Mouse (Mus musculus) hindbrain, embryonic 14.5 days (tissue): ENCODE data around the gene Plvap. TPM values are rescaled to one million over a fixed set of nuclear protein-coding genes. Genes with fewer than 3 reads are reported as not detected.
"Not testable (repeated sequence)": the region's sequence is repeated elsewhere in the genome, so short reads cannot be mapped to it uniquely, and the experiment has no call there.

Experiments used
- ATAC-seq: fragments of 200-750 bp; cut with Nextera tagmentation; 2 replicates; pipeline ENCODE4 v1.8.0; 2017; ENCODE audit warnings: moderate number of reproducible peaks, mild to moderate bottlenecking, moderate TSS enrichment, moderate library complexity; ENCODE audit not compliant: low FRiP score
- DNase-seq: peaks from one replicate; pipeline ENCODE4 v3.0.0-alpha.2; 2015; ENCODE audit warnings: low spot score
- H3K27ac ChIP-seq: fragments of 300-500 bp; sonication (generic); 2 replicates; pipeline ENCODE4 v1.5.1; 2014; ENCODE audit warnings: mild to moderate bottlenecking, moderate library complexity
- H3K27me3 ChIP-seq: fragments of 300-500 bp; sonication (generic); 2 replicates; pipeline ENCODE4 v1.6.1; 2014; ENCODE audit warnings: mild to moderate bottlenecking, low read length, mixed read lengths; ENCODE audit not compliant: control insufficient read depth, insufficient read depth
- H3K36me3 ChIP-seq: fragments of 300-500 bp; sonication (generic); replicated peaks from 2 replicates; pipeline ENCODE4 v1.6.1; 2014; ENCODE audit not compliant: control insufficient read depth, insufficient read depth
- H3K4me1 ChIP-seq: fragments of 300-500 bp; sonication (generic); replicated peaks from 2 replicates; pipeline ENCODE4 v1.6.1; 2014; ENCODE audit warnings: antibody characterized with exemption, low read length, mixed read lengths; ENCODE audit not compliant: control insufficient read depth, insufficient read depth
- H3K4me2 ChIP-seq: fragments of 300-500 bp; sonication (generic); replicated peaks from 2 replicates; pipeline ENCODE4 v1.6.1; 2014; ENCODE audit warnings: mild to moderate bottlenecking, moderate library complexity
- H3K4me3 ChIP-seq: fragments of 300-500 bp; sonication (generic); replicated peaks from 2 replicates; pipeline ENCODE4 v1.5.1; 2014; ENCODE audit warnings: mild to moderate bottlenecking, low read length
- H3K9ac ChIP-seq: fragments of 300-500 bp; sonication (generic); 2 replicates; pipeline ENCODE4 v1.6.1; 2014
- H3K9me3 ChIP-seq: fragments of 300-500 bp; sonication (generic); 2 replicates; pipeline ENCODE4 v1.6.1; 2016; ENCODE audit warnings: low read length; ENCODE audit not compliant: control insufficient read depth
- WGBS: fragments of 180-500 bp; shearing (Covaris S2); extraction: QIAGEN DNeasy Blood & Tissue Kit; methylation state at CpG from one replicate; pipeline ENCODE4 v1.1.7; 2014; 5-methylcytosine and 5-hydroxymethylcytosine counted together
- polyA plus RNA-seq: library from polyadenylated mRNA; unstranded; fragments of >200 nt; fragmentation: Nextera tagmentation; extraction: Ambion mirVana; gene quantifications from 2 replicates; pipeline ENCODE4 v1.2.1, GENCODE M21; 2014

Gene Plvap
- polyA plus RNA-seq, 1 experiment from 2014 or later = 10.5 TPM

GRCm38 (mm10) chr8:71547590-71547989, 36.0 kb upstream of the Plvap start:
- Histone ChIP-seq H3K27ac (no peak overlapping the region), H3K4me1 (peaks cover 9% of the 10 kb centered on the region; the same call in 1 of the 2 replicates), H3K27me3 (no peaks in the 10 kb centered on the region), H3K4me2 (no peak overlapping the region), H3K9me3 (no peaks in the 10 kb centered on the region), H3K4me3 (no peak overlapping the region), H3K9ac (no peak overlapping the region), H3K36me3 (peaks cover 36% of the 10 kb centered on the region)
- DNase-seq (no peak), ATAC-seq (no peak)
- WGBS = 91% methylated on average over 7 of the region's 7 CpGs

GRCm38 (mm10) chr8:71545053-71545452, 33.5 kb upstream of the Plvap start:
- DNase-seq (no peak), ATAC-seq (no peak)
- Histone ChIP-seq H3K4me1 (peaks cover 9% of the 10 kb centered on the region; the same call in 1 of the 2 replicates), H3K9me3 (no peaks in the 10 kb centered on the region), H3K27ac (no peak overlapping the region), H3K36me3 (peaks cover 36% of the 10 kb centered on the region), H3K4me3 (no peak overlapping the region), H3K9ac (no peak overlapping the region), H3K27me3 (no peaks in the 10 kb centered on the region), H3K4me2 (no peak overlapping the region)
- 90% methylated on average over 11 of the region's 11 CpGs for WGBS

- ATAC-seq (no peak), DNase-seq (no peak)
- H3K27me3 ChIP-seq = no peaks in the 10 kb centered on the region
- peak overlapping the region; percentile 79 for H3K4me3 ChIP-seq
- 85% methylated on average over 9 of the region's 9 CpGs for WGBS
- no peak overlapping the region for H3K27ac ChIP-seq
- H3K9me3 ChIP-seq = no peaks in the 10 kb centered on the region
- H3K36me3 ChIP-seq = peaks cover 35% of the 10 kb centered on the region
- peak overlapping the region; percentile 81 for H3K9ac ChIP-seq
- peaks cover 9% of the 10 kb centered on the region; the same call in 1 of the 2 replicates for H3K4me1 ChIP-seq
- H3K4me2 ChIP-seq = peak overlapping the region; percentile 85
Measured at GRCm38 (mm10) chr8:71543755-71544154, 32.2 kb upstream of the Plvap start.

GRCm38 (mm10) chr8:71542632-71543343, 31.2 kb upstream of the Plvap start, which contains the start of gene Mvb12a:
Mvb12a (plus strand) TSS chr8:71542922.
- H3K36me3 ChIP-seq = peaks cover 25% of the 10 kb centered on the region
- no peaks in the 10 kb centered on the region for H3K9me3 ChIP-seq
- under 1% methylated on average over 54 of the region's 55 CpGs for WGBS
- DNase-seq (peak; percentile 97), ATAC-seq (peak; percentile 96)
- H3K9ac ChIP-seq = peak within 1 kb of the TSS; percentile 81
- peak within 1 kb of the TSS; percentile 79 for H3K4me3 ChIP-seq
- peak within 1 kb of the TSS; percentile 85 for H3K4me2 ChIP-seq
- peaks cover 9% of the 10 kb centered on the region; the same call in 1 of the 2 replicates for H3K4me1 ChIP-seq
- peaks cover 2% of the 10 kb centered on the region for H3K27me3 ChIP-seq
- 0 out of 2 replicates have a peak within 1 kb of the TSS, but pooled peaks have one; percentile 51 for H3K27ac ChIP-seq

- 3% methylated on average over 37 of the region's 37 CpGs for WGBS
- H3K9me3 ChIP-seq = no peaks in the 10 kb centered on the region
- H3K4me1 ChIP-seq = 0 out of 2 replicates have a peak, but pooled peaks cover 6% of the 10 kb centered on the region
- H3K36me3 ChIP-seq = no peaks in the 10 kb centered on the region
- peaks cover 23% of the 10 kb centered on the region for H3K27me3 ChIP-seq
- peak within 1 kb of the TSS; percentile 46 for H3K4me2 ChIP-seq
- ATAC-seq (no peak), DNase-seq (peak; percentile 61)
- H3K4me3 ChIP-seq = peak within 1 kb of the TSS; percentile 22
- no peak within 1 kb of the TSS for H3K27ac ChIP-seq
- H3K9ac ChIP-seq = no peak within 1 kb of the TSS; the same call in 1 of the 2 replicates
Measured at GRCm38 (mm10) chr8:71537028-71537867, 25.7 kb upstream of the Plvap start, which contains the start of gene Bst2. Bst2 (minus strand) TSS chr8:71537456.

GRCm38 (mm10) chr8:71535663-71536062, 24.1 kb upstream of the Plvap start:
- Histone ChIP-seq H3K4me1 (0 out of 2 replicates have a peak, but pooled peaks cover 6% of the 10 kb centered on the region), H3K36me3 (no peaks in the 10 kb centered on the region), H3K4me3 (no peak overlapping the region), H3K27me3 (peaks cover 23% of the 10 kb centered on the region), H3K9ac (no peak overlapping the region), H3K27ac (no peak overlapping the region), H3K9me3 (no peaks in the 10 kb centered on the region), H3K4me2 (no peak overlapping the region)
- no peak for ATAC-seq
- no peak for DNase-seq
- 68% methylated on average over 5 of the region's 5 CpGs for WGBS

- Histone ChIP-seq H3K4me2 (no peak overlapping the region), H3K36me3 (no peaks in the 10 kb centered on the region), H3K4me1 (0 out of 2 replicates have a peak, but pooled peaks cover 6% of the 10 kb centered on the region), H3K27ac (no peak overlapping the region), H3K4me3 (no peak overlapping the region), H3K27me3 (peaks cover 23% of the 10 kb centered on the region), H3K9ac (no peak overlapping the region), H3K9me3 (no peaks in the 10 kb centered on the region)
- ATAC-seq (0 out of 2 replicates have a peak, but pooled peaks have one; percentile 22), DNase-seq (no peak)
- 32% methylated on average over 3 of the region's 3 CpGs for WGBS
Measured at GRCm38 (mm10) chr8:71534263-71534810, 22.8 kb upstream of the Plvap start.

GRCm38 (mm10) chr8:71530735-71531467, 19.3 kb upstream of the Plvap start:
- ATAC-seq, H3K9me3 ChIP-seq: not testable (repeated sequence)
- 70% methylated on average over 5 of the region's 12 CpGs for WGBS

More at GRCm38 (mm10) chr8:71530735-71531467, 19.3 kb upstream of the Plvap start:
- not testable (repeated sequence) for H3K4me1 ChIP-seq, H3K4me2 ChIP-seq, H3K4me3 ChIP-seq, H3K36me3 ChIP-seq, H3K9ac ChIP-seq, H3K27ac ChIP-seq
- DNase-seq = peak; percentile 50
- peaks cover 16% of the 10 kb centered on the region for H3K27me3 ChIP-seq
